Mouse (Mus musculus) lung, embryonic 14.5 days (tissue): ENCODE results near the gene Trim44. TPM values are rescaled to one million over a fixed set of nuclear protein-coding genes. Genes with fewer than 3 reads are reported as not detected.

Experiments
- ATAC-seq: fragments of 200-750 bp; cut with Nextera tagmentation; 2 replicates; pipeline ENCODE4 v1.8.0; 2017; ENCODE audit warnings: mild to moderate bottlenecking, moderate TSS enrichment, moderate library complexity; ENCODE audit not compliant: insufficient read depth
- DNase-seq: peaks from one replicate; pipeline ENCODE4 v3.0.0-alpha.2; 2015
- H3K27ac ChIP-seq: fragments of 300-500 bp; sonication (generic); 2 replicates; pipeline ENCODE4 v1.5.1; 2014; ENCODE audit warnings: low read depth, mild to moderate bottlenecking, moderate library complexity
- H3K27me3 ChIP-seq: fragments of 300-500 bp; sonication (generic); 2 replicates; pipeline ENCODE4 v1.6.1; 2014; ENCODE audit warnings: low read length, control low read depth; ENCODE audit not compliant: insufficient read depth
- H3K36me3 ChIP-seq: fragments of 300-500 bp; sonication (generic); 2 replicates; pipeline ENCODE4 v1.6.1; 2014; ENCODE audit warnings: control low read depth; ENCODE audit not compliant: insufficient read depth
- H3K4me1 ChIP-seq: fragments of 300-500 bp; sonication (generic); 2 replicates; pipeline ENCODE4 v1.6.1; 2014; ENCODE audit warnings: antibody characterized with exemption, control low read depth; ENCODE audit not compliant: insufficient read depth
- H3K4me2 ChIP-seq: fragments of 300-500 bp; sonication (generic); 2 replicates; pipeline ENCODE4 v1.6.1; 2014; ENCODE audit warnings: mild to moderate bottlenecking
- H3K4me3 ChIP-seq: fragments of 300-500 bp; sonication (generic); 2 replicates; pipeline ENCODE4 v1.5.1; 2014; ENCODE audit warnings: low read depth, low read length
- H3K9ac ChIP-seq: fragments of 300-500 bp; sonication (generic); 2 replicates; pipeline ENCODE4 v1.6.1; 2014
- H3K9me3 ChIP-seq: fragments of 300-500 bp; sonication (generic); 2 replicates; pipeline ENCODE4 v1.6.1; 2016; ENCODE audit warnings: low read depth, low read length, control low read depth
- CTCF ChIP-seq: IDR thresholded peaks from 2 replicates; pipeline ENCODE4 v1.5.1; 2016; ENCODE audit warnings: antibody characterized with exemption, low read depth
- WGBS: fragments of 180-500 bp; shearing (Covaris S2); extraction: QIAGEN DNeasy Blood & Tissue Kit; methylation state at CpG from one replicate; pipeline ENCODE4 v1.1.7; 2014; 5-methylcytosine and 5-hydroxymethylcytosine counted together
- polyA plus RNA-seq: library from polyadenylated mRNA; unstranded; fragments of >200 nt; fragmentation: Nextera tagmentation; extraction: Ambion mirVana; gene quantifications from 2 replicates; pipeline ENCODE4 v1.2.1, GENCODE M21; 2014

The Trim44 gene
- polyA plus RNA-seq, 1 experiment from 2014 or later = 39.3 TPM

GRCm38 (mm10) chr2:102403982-102404381 is 3.6 kb downstream of the Trim44 start:
- H3K4me1 ChIP-seq = peaks cover 10% of the 10 kb centered on the region
- WGBS = 80% methylated on average over 5 of the region's 5 CpGs
- H3K36me3 ChIP-seq = peaks cover 3% of the 10 kb centered on the region; the same call in 1 of the 2 replicates
- ATAC-seq (no peak), DNase-seq (no peak)
- H3K4me3 ChIP-seq = no peak overlapping the region
- no peaks in the 10 kb centered on the region for H3K9me3 ChIP-seq
- H3K27ac ChIP-seq = no peak overlapping the region
- no peak for TF ChIP-seq CTCF
- H3K9ac ChIP-seq = no peak overlapping the region
- no peaks in the 10 kb centered on the region for H3K27me3 ChIP-seq
- no peak overlapping the region for H3K4me2 ChIP-seq

GRCm38 (mm10) chr2:102403306-102403705 is 4.3 kb downstream of the Trim44 start:
- no peak overlapping the region for H3K4me3 ChIP-seq
- DNase-seq = no peak
- peaks cover 3% of the 10 kb centered on the region; the same call in 1 of the 2 replicates for H3K36me3 ChIP-seq
- no peaks in the 10 kb centered on the region for H3K27me3 ChIP-seq
- peaks cover 10% of the 10 kb centered on the region for H3K4me1 ChIP-seq
- ATAC-seq = no peak
- WGBS = 78% methylated on average over 4 of the region's 4 CpGs
- TF ChIP-seq CTCF = no peak
- no peak overlapping the region for H3K9ac ChIP-seq
- H3K27ac ChIP-seq = no peak overlapping the region
- no peak overlapping the region for H3K4me2 ChIP-seq
- H3K9me3 ChIP-seq = no peaks in the 10 kb centered on the region

- DNase-seq (no peak), ATAC-seq (no peak; the same call in 1 of the 2 replicates)
- Histone ChIP-seq H3K4me1 (peaks cover 10% of the 10 kb centered on the region), H3K9me3 (no peaks in the 10 kb centered on the region), H3K27me3 (no peaks in the 10 kb centered on the region), H3K36me3 (peaks cover 3% of the 10 kb centered on the region; the same call in 1 of the 2 replicates), H3K9ac (peak overlapping the region; percentile 88), H3K27ac (peak overlapping the region; percentile 97), H3K4me2 (peak overlapping the region; percentile 93), H3K4me3 (peak overlapping the region; percentile 66)
- WGBS = 14% methylated on average over 6 of the region's 6 CpGs
- no peak for TF ChIP-seq CTCF
Measured at GRCm38 (mm10) chr2:102401352-102401692, 6.3 kb downstream of the Trim44 start.

GRCm38 (mm10) chr2:102400605-102401351 is 6.8 kb downstream of the Trim44 start:
- peaks cover 10% of the 10 kb centered on the region for H3K4me1 ChIP-seq
- WGBS = under 1% methylated on average over 85 of the region's 94 CpGs
- peak; percentile 92 for DNase-seq
- H3K36me3 ChIP-seq = peaks cover 3% of the 10 kb centered on the region; the same call in 1 of the 2 replicates
- no peak for TF ChIP-seq CTCF
- H3K9ac ChIP-seq = peak overlapping the region; percentile 88
- H3K27ac ChIP-seq = peak overlapping the region; percentile 97
- H3K27me3 ChIP-seq = no peaks in the 10 kb centered on the region
- peak overlapping the region; percentile 93 for H3K4me2 ChIP-seq
- H3K9me3 ChIP-seq = no peaks in the 10 kb centered on the region
- peak; percentile 96 for ATAC-seq
- H3K4me3 ChIP-seq = peak overlapping the region; percentile 66

- DNase-seq (peak; percentile 6), ATAC-seq (no peak)
- H3K36me3 ChIP-seq = peaks cover 3% of the 10 kb centered on the region; the same call in 1 of the 2 replicates
- no peaks in the 10 kb centered on the region for H3K9me3 ChIP-seq
- no peaks in the 10 kb centered on the region for H3K27me3 ChIP-seq
- H3K9ac ChIP-seq = peak overlapping the region; percentile 88
- peak overlapping the region; percentile 93 for H3K4me2 ChIP-seq
- no peak for TF ChIP-seq CTCF
- H3K27ac ChIP-seq = peak overlapping the region; percentile 97
- H3K4me1 ChIP-seq = peaks cover 10% of the 10 kb centered on the region
- H3K4me3 ChIP-seq = peak overlapping the region; percentile 66
- WGBS = 33% methylated on average over 48 of the region's 48 CpGs
Measured at GRCm38 (mm10) chr2:102399864-102400604, 7.6 kb downstream of the Trim44 start.

GRCm38 (mm10) chr2:102396493-102396892 is 11.1 kb downstream of the Trim44 start:
- no peak for ATAC-seq
- H3K9me3 ChIP-seq = no peaks in the 10 kb centered on the region
- H3K4me2 ChIP-seq = no peak overlapping the region
- H3K36me3 ChIP-seq = peaks cover 3% of the 10 kb centered on the region; the same call in 1 of the 2 replicates
- no peak overlapping the region for H3K4me3 ChIP-seq
- H3K27me3 ChIP-seq = no peaks in the 10 kb centered on the region
- TF ChIP-seq CTCF = no peak
- peaks cover 10% of the 10 kb centered on the region for H3K4me1 ChIP-seq
- 70% methylated on average over 1 of the region's 1 CpGs for WGBS
- H3K9ac ChIP-seq = no peak overlapping the region
- no peak overlapping the region for H3K27ac ChIP-seq
- DNase-seq = no peak

GRCm38 (mm10) chr2:102393457-102393856 is 14.2 kb downstream of the Trim44 start:
- no peaks in the 10 kb centered on the region for H3K27me3 ChIP-seq
- no peak overlapping the region for H3K4me3 ChIP-seq
- 89% methylated on average over 1 of the region's 1 CpGs for WGBS
- no peaks in the 10 kb centered on the region for H3K4me1 ChIP-seq
- TF ChIP-seq CTCF = no peak
- no peak for ATAC-seq
- no peak overlapping the region for H3K9ac ChIP-seq
- H3K27ac ChIP-seq = no peak overlapping the region
- DNase-seq = no peak
- no peaks in the 10 kb centered on the region; the same call in 1 of the 2 replicates for H3K9me3 ChIP-seq
- no peaks in the 10 kb centered on the region for H3K36me3 ChIP-seq
- H3K4me2 ChIP-seq = no peak overlapping the region
